Mouse (Mus musculus) megakaryocyte, embryonic 14.5 days (primary cell): ENCODE data around the gene Calcoco2. TPM values are rescaled to one million over a fixed set of nuclear protein-coding genes. Genes with fewer than 3 reads are reported as not detected.

Experiments
- H3K27me3 ChIP-seq: replicated peaks from 2 replicates; pipeline ENCODE3; 2012; ENCODE audit warnings: inconsistent platforms
- H3K36me3 ChIP-seq: replicated peaks from 2 replicates; pipeline ENCODE3; 2012; ENCODE audit warnings: low read length, inconsistent platforms, mixed read lengths
- H3K4me1 ChIP-seq: 2 replicates; pipeline ENCODE4 v1.6.1; 2012; ENCODE audit warnings: inconsistent platforms
- H3K4me3 ChIP-seq: replicated peaks from 2 replicates; pipeline ENCODE3; 2012; ENCODE audit warnings: moderate library complexity, mild to moderate bottlenecking, inconsistent platforms
- H3K9me3 ChIP-seq: 2 replicates; pipeline ENCODE4 v1.6.1; 2012; ENCODE audit warnings: inconsistent platforms
- FLI1 ChIP-seq: IDR thresholded peaks from 2 replicates; pipeline ENCODE4 v1.6.1; 2012; ENCODE audit warnings: low read length, inconsistent platforms, mixed read lengths
- GATA1 ChIP-seq: IDR thresholded peaks from 3 replicates; pipeline ENCODE4 v1.6.1; 2012; ENCODE audit warnings: mixed read lengths, low read length, inconsistent platforms, borderline replicate concordance
- polyA plus RNA-seq: library from polyadenylated mRNA; stranded (reverse); fragments of >175 nt; gene quantifications from 2 replicates; pipeline ENCODE4 v1.2.3, GENCODE M21; 2012; ENCODE audit warnings: low replicate concordance; ENCODE audit not compliant: insufficient read depth

The Calcoco2 gene
- polyA plus RNA-seq, 1 experiment: not detected

GRCm38 (mm10) chr11:96068231-96068630 is 43.5 kb downstream of the Calcoco2 start:
- Histone ChIP-seq H3K27me3 (no peaks in the 10 kb centered on the region), H3K36me3 (peaks cover 42% of the 10 kb centered on the region), H3K9me3 (no peaks in the 10 kb centered on the region), H3K4me3 (no peak overlapping the region), H3K4me1 (peaks cover 41% of the 10 kb centered on the region)
- no peak for TF ChIP-seq FLI1
- TF ChIP-seq GATA1: no peak

- Histone ChIP-seq H3K27me3 (no peaks in the 10 kb centered on the region), H3K36me3 (peaks cover 50% of the 10 kb centered on the region), H3K4me1 (peaks cover 42% of the 10 kb centered on the region), H3K4me3 (peak within 1 kb of the TSS; percentile 97), H3K9me3 (no peaks in the 10 kb centered on the region)
- TF ChIP-seq GATA1: no peak
- no peak for TF ChIP-seq FLI1
These were observed 46.4 kb downstream of the Calcoco2 start, which contains the start of gene Ube2z for GRCm38 (mm10) chr11:96065215-96065911. TSS of gene Ube2z (minus strand) at chr11:96065388.

GRCm38 (mm10) chr11:96064521-96065214 is 47.1 kb downstream of the Calcoco2 start:
- Histone ChIP-seq H3K9me3 (no peaks in the 10 kb centered on the region), H3K4me1 (peaks cover 42% of the 10 kb centered on the region), H3K36me3 (peaks cover 50% of the 10 kb centered on the region), H3K4me3 (peak overlapping the region; percentile 97), H3K27me3 (no peaks in the 10 kb centered on the region)
- TF ChIP-seq FLI1 (no peak), GATA1 (no peak)

- Histone ChIP-seq H3K4me3 (no peak overlapping the region), H3K36me3 (peaks cover 94% of the 10 kb centered on the region), H3K4me1 (peaks cover 21% of the 10 kb centered on the region), H3K27me3 (no peaks in the 10 kb centered on the region), H3K9me3 (no peaks in the 10 kb centered on the region)
- TF ChIP-seq GATA1 (no peak), FLI1 (no peak)
These were observed 53.5 kb downstream of the Calcoco2 start for GRCm38 (mm10) chr11:96058309-96058708.

GRCm38 (mm10) chr11:96050854-96051253 is 60.9 kb downstream of the Calcoco2 start:
- TF ChIP-seq GATA1: no peak
- TF ChIP-seq FLI1: no peak
- H3K27me3 ChIP-seq: no peaks in the 10 kb centered on the region
- H3K36me3 ChIP-seq: peaks cover 94% of the 10 kb centered on the region
- H3K4me3 ChIP-seq: no peak overlapping the region
- H3K4me1 ChIP-seq: peaks cover 61% of the 10 kb centered on the region
- no peaks in the 10 kb centered on the region for H3K9me3 ChIP-seq

GRCm38 (mm10) chr11:96049939-96050338 is 61.8 kb downstream of the Calcoco2 start:
- H3K4me3 ChIP-seq: no peak overlapping the region
- H3K4me1 ChIP-seq: peaks cover 65% of the 10 kb centered on the region
- peaks cover 93% of the 10 kb centered on the region for H3K36me3 ChIP-seq
- TF ChIP-seq GATA1 (no peak), FLI1 (no peak)
- no peaks in the 10 kb centered on the region for H3K9me3 ChIP-seq
- no peaks in the 10 kb centered on the region for H3K27me3 ChIP-seq

Other genes starting within 250 kb of the Calcoco2 start
- 0.15 and 2.7 TPM in 2 replicates for gene B4galnt2, start 197.1 kb downstream of the Calcoco2 start, polyA plus RNA-seq
- 0.06 TPM in 1 of 2 replicates, not detected in the other for gene Igf2bp1, start 106.0 kb downstream of the Calcoco2 start, polyA plus RNA-seq
- not detected in 2 replicates for gene Gip, start 87.4 kb downstream of the Calcoco2 start, polyA plus RNA-seq
- gene Snf8, start 77.1 kb downstream of the Calcoco2 start, polyA plus RNA-seq: 21.3 and 146 TPM in 2 replicates
- gene Ube2z, start 46.6 kb downstream of the Calcoco2 start, polyA plus RNA-seq: 12.1 and 13.8 TPM in 2 replicates
- gene Atp5g1, start 36.3 kb downstream of the Calcoco2 start, polyA plus RNA-seq: 305 and 325 TPM in 2 replicates
- not detected in 2 replicates for gene Ttll6, start 21.8 kb upstream of the Calcoco2 start, polyA plus RNA-seq
- gene Hoxb13, start 82.4 kb upstream of the Calcoco2 start, polyA plus RNA-seq: not detected in 2 replicates
- gene Hoxb9, start 159.5 kb upstream of the Calcoco2 start, polyA plus RNA-seq: 0.09 TPM in 1 of 2 replicates, not detected in the other
- not detected in 2 replicates for gene Hoxb8, start 169.9 kb upstream of the Calcoco2 start, polyA plus RNA-seq
- gene Hoxb7, start 174.7 kb upstream of the Calcoco2 start, polyA plus RNA-seq: not detected in 2 replicates
- not detected in 2 replicates for gene Hoxb6, start 180.5 kb upstream of the Calcoco2 start, polyA plus RNA-seq
- not detected in 2 replicates for gene Hoxb5, start 191.4 kb upstream of the Calcoco2 start, polyA plus RNA-seq
- 1.5 and 4.5 TPM in 2 replicates for gene Hoxb4, start 206.3 kb upstream of the Calcoco2 start, polyA plus RNA-seq
- gene Hoxb3, start 211.4 kb upstream of the Calcoco2 start, polyA plus RNA-seq: 0.21 and 1.2 TPM in 2 replicates
- not detected in 2 replicates for gene Hoxb2, start 238.6 kb upstream of the Calcoco2 start, polyA plus RNA-seq